ENCODE assay signal across 8 mouse cellular contexts in the genomic region with DNA sequence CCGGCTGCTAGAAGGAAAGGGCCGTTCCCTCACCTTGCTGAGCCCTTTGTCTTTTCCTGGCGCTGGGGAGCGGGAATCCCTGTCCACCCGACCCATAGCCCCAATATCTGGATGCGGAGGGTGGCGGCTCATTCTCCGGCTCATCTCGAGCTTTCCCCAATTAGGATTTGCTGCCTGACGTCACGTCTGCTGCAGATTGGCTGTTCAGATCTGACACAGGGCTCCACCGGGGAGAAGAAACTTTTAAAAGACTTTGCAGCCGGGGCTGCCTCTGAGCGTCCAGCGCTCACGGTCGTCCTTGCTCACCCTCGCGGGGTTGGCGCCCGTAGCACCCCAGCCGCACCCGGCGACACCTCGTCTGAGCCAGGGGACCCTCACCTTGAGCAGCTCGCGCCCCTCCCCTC. TPM values are rescaled to one million over a fixed set of nuclear protein-coding genes. Genes with fewer than 3 reads are reported as not detected.
DNase-seq lines count a peak whose midpoint lies in the region; ATAC-seq lines count a peak whose summit lies in the region.

Gene Ltbp1 (plus strand): TSS at position 288 of the 404 bp plus-strand sequence.

- WGBS in hindbrain, embryonic 11.5 days = under 1% methylated on average over 15 of the region's 27 CpGs

- peak within 1 kb of the TSS; percentile 83 for H3K4me3 ChIP-seq in brown adipose tissue, adult 24 weeks (ENCODE audit: insufficient read depth, low read depth, low read length)
- peak within 1 kb of the TSS; percentile 85 for H3K4me3 ChIP-seq in hindbrain, embryonic 11.5 days (ENCODE audit: low read depth, low read length)

- H3K27me3 ChIP-seq in hindbrain, embryonic 11.5 days (ENCODE audit: control insufficient read depth, insufficient read depth, low read length) = no peaks in the 10 kb centered on the region

- peak within 1 kb of the TSS; percentile 98 for H3K4me2 ChIP-seq in hindbrain, embryonic 11.5 days (replicated peaks; ENCODE audit: low read depth, low read length)

- no peaks in the 10 kb centered on the region for H3K36me3 ChIP-seq in hindbrain, embryonic 11.5 days (ENCODE audit: control insufficient read depth, insufficient read depth, low read length)

- ATAC-seq in hindbrain, embryonic 11.5 days (ENCODE audit: low FRiP score) = peak; percentile 80

- peak within 1 kb of the TSS; percentile 73 for H3K9ac ChIP-seq in hindbrain, embryonic 11.5 days (ENCODE audit: low read depth, low read length)

- peak; percentile 64 for DNase-seq in ZHBTc4 (ENCODE audit: low read depth, low spot score)
- peak; percentile 39 to 57 for DNase-seq in frontal cortex, postnatal 36 days (ENCODE audit: low spot score in 2 of 2)
- no peak for DNase-seq in hindbrain, embryonic 11.5 days (ENCODE audit: low spot score)
- DNase-seq in layer of hippocampus, postnatal 25 days (ENCODE audit: extremely low spot score in 1 of 2, low spot score in 1 of 2) = peak; percentile 24 to 29
- DNase-seq in lung, postnatal 36 days = peak; percentile 65
- DNase-seq in right cerebral cortex, adult 18-20 months = peak; percentile 57
- DNase-seq in T-cell, adult 2 months (ENCODE audit: low spot score) = no peak

- no peaks in the 10 kb centered on the region for H3K9me3 ChIP-seq in hindbrain, embryonic 11.5 days (ENCODE audit: control insufficient read depth, low read length)

- H3K4me1 ChIP-seq in brown adipose tissue, adult 24 weeks (ENCODE audit: control insufficient read depth, insufficient read depth, insufficient read length, low read length) = no peaks in the 10 kb centered on the region
- H3K4me1 ChIP-seq in hindbrain, embryonic 11.5 days (replicated peaks; ENCODE audit: control insufficient read depth, insufficient read depth, low read length) = no peaks in the 10 kb centered on the region

- H3K27ac ChIP-seq in brown adipose tissue, adult 24 weeks (replicated peaks; ENCODE audit: low read depth, low read length) = no peak within 1 kb of the TSS
- peak within 1 kb of the TSS; percentile 34; the same call in 1 of the 2 replicates for H3K27ac ChIP-seq in hindbrain, embryonic 11.5 days (ENCODE audit: low read depth, low read length)

RNA-seq across cellular contexts. Expression of gene Ltbp1, which starts in this region (rescaled TPM):
- polyA plus RNA-seq in brown adipose tissue, adult 24 weeks (2012; ENCODE audit: insufficient read depth, insufficient read length, missing spikeins) = 3.8 and 5.0 TPM in 2 replicates
- polyA plus RNA-seq in hindbrain, embryonic 11.5 days (2014; fragmentation: Nextera tagmentation; extraction: Ambion mirVana) = 5.5 and 5.7 TPM in 2 replicates
- total RNA-seq in layer of hippocampus, postnatal 25 days (2021) = 1 to 10 TPM; 7.7 to 7.8 TPM

Comparison
In these comparisons a context has a peak if more than half of its experiments do, and no peak if none do; other contexts are left out.
1. DNase-seq: peak in ZHBTc4 (single experiment), frontal cortex, postnatal 36 days (2 of 2), layer of hippocampus, postnatal 25 days (2 of 2), lung, postnatal 36 days (single experiment) and right cerebral cortex, adult 18-20 months (single experiment); none in hindbrain, embryonic 11.5 days (single experiment) and T-cell, adult 2 months (single experiment).